Mouse (Mus musculus): ENCODE data around the gene Ipo11. TPM values are rescaled to one million over a fixed set of nuclear protein-coding genes. Genes with fewer than 3 reads are reported as not detected.

Gene Ipo11
- polyA plus RNA-seq, 1 experiment from 2014 or later, result 65.9 TPM

GRCm38 (mm10) chr13:106835844-106836526 is 100.8 kb downstream of the Ipo11 start:
- Histone ChIP-seq H3K4me2 (peak overlapping the region; percentile 44), H3K36me3 (peaks cover 24% of the 10 kb centered on the region), H3K4me1 (peaks cover 10% of the 10 kb centered on the region), H3K27me3 (replicated peaks) (no peaks in the 10 kb centered on the region), H3K9ac (peak overlapping the region; percentile 27; the same call in 1 of the 2 replicates), H3K4me3 (peak overlapping the region; percentile 32), H3K9me3 (replicated peaks) (no peaks in the 10 kb centered on the region), H3K27ac (peak overlapping the region; percentile 40)
- WGBS (ENCODE audit: insufficient replicate concordance), result 20% methylated on average over 15 of the region's 15 CpGs
- peak; percentile 66 for ATAC-seq

DNA sequence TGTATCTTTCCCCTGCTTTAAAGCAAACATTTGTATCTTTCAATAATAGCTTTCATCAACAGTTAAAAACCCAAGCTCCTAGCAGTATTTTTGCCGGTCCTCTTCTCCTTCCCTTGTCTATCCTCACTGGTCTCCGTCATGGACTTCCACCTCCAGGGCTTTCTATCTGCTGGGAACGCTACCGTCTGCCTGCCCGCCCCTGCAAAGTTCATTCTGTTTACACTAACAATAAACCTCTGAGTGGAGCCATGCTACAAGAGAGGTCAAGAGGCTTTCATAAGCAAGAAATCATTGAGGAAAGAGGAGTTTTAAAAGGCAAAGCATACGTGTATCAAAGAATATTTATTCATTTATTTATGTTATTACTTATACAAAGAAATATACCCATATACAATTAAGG is 106.7 kb downstream of the Ipo11 start:
- peaks cover 24% of the 10 kb centered on the region for H3K36me3 ChIP-seq
- no peak overlapping the region for H3K4me2 ChIP-seq
- H3K4me1 ChIP-seq, result peaks cover 14% of the 10 kb centered on the region
- no peaks in the 10 kb centered on the region for H3K9me3 ChIP-seq (replicated peaks)
- no peak overlapping the region for H3K4me3 ChIP-seq
- ATAC-seq, result 0 out of 2 replicates have a peak, but pooled peaks have one; percentile 27
- H3K27me3 ChIP-seq (replicated peaks), result no peaks in the 10 kb centered on the region
- 73% methylated on average over 6 of the region's 6 CpGs for WGBS (ENCODE audit: insufficient replicate concordance)
- H3K27ac ChIP-seq, result no peak overlapping the region
- no peak overlapping the region for H3K9ac ChIP-seq

DNA sequence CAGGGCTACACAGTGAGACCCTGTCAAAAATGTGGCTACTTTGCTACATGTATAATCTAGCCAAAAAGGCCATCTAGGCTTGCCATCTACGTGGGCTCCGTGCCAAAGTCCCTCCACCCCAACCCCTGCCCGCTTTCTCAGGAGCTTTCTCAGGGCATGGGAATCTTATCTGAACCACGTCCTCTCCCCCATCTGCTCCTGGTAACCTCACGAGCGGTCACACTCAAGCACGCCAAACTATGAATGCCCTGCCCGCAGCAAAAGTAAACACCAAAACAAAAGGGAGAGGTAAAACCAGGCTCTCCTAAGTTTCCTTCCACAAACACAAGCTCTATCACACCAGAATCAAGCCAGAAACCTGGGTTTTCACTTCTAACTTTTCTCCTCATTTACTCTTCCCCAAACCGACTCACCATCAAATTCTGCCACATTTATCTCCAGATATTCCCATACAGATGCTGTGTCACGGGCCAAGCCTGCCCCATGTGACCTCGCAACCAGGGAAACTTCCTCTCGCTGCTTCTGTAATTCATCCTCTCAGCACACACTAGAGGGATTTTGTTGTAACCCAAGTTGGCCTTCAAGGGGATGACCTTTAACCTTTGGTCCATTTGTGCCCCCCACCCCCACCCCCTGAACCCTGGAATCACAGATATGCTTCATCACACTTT is 107.3 kb downstream of the Ipo11 start:
- Histone ChIP-seq H3K4me2 (no peak overlapping the region), H3K4me1 (peaks cover 14% of the 10 kb centered on the region), H3K9ac (no peak overlapping the region), H3K27ac (no peak overlapping the region), H3K4me3 (no peak overlapping the region), H3K9me3 (replicated peaks) (no peaks in the 10 kb centered on the region), H3K36me3 (peaks cover 23% of the 10 kb centered on the region), H3K27me3 (replicated peaks) (no peaks in the 10 kb centered on the region)
- 52% methylated on average over 12 of the region's 12 CpGs for WGBS (ENCODE audit: insufficient replicate concordance)
- ATAC-seq, result no peak

DNA sequence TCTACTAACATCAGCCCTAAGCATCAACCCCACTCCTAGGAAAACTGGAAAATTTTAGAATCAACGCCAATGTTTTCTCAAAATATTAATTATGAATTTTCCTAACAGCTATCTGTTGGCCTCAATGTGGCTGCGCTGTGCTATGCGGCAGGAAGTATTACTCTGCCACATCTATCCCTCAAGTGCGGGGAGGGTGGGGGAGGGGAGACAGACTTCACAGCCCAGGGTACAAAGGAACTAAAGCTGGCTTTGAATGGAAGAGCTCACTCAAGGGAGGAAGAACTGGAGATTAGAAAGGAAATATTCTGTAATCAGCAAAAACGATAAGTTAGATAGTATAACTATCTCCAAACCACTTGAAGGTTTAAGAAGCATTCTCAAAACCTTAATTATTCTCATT is 111.1 kb downstream of the Ipo11 start:
- no peak overlapping the region for H3K4me3 ChIP-seq
- H3K4me2 ChIP-seq, result no peak overlapping the region
- H3K9me3 ChIP-seq (replicated peaks), result no peaks in the 10 kb centered on the region
- peaks cover 18% of the 10 kb centered on the region for H3K36me3 ChIP-seq
- H3K9ac ChIP-seq, result no peak overlapping the region
- H3K4me1 ChIP-seq, result peaks cover 14% of the 10 kb centered on the region
- no peak overlapping the region for H3K27ac ChIP-seq
- ATAC-seq, result no peak
- WGBS (ENCODE audit: insufficient replicate concordance), result 41% methylated on average over 5 of the region's 5 CpGs
- H3K27me3 ChIP-seq (replicated peaks), result no peaks in the 10 kb centered on the region

DNA sequence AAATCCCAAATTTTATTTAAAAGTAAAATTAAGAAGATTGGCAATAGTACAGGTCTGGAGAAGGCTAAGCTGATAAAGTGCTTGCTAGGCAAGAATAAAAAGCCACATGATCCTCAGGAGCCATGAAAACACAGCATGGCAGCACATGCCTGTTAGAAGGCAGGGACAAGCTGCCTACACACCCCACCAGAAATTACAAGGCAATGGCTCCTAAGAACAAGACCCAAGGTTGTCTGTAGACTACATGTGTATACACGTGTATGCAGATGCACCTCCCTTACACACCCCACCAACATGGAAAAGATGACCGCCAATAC is 112.9 kb downstream of the Ipo11 start:
- Histone ChIP-seq H3K27me3 (replicated peaks) (no peaks in the 10 kb centered on the region), H3K9ac (no peak overlapping the region), H3K4me3 (no peak overlapping the region), H3K4me2 (no peak overlapping the region), H3K36me3 (peaks cover 34% of the 10 kb centered on the region), H3K4me1 (no peaks in the 10 kb centered on the region; the same call in none of the 2 replicates), H3K9me3 (replicated peaks) (no peaks in the 10 kb centered on the region), H3K27ac (no peak overlapping the region)
- WGBS (ENCODE audit: insufficient replicate concordance), result 81% methylated on average over 2 of the region's 2 CpGs
- ATAC-seq, result no peak

GRCm38 (mm10) chr13:106823121-106823874 is 113.5 kb downstream of the Ipo11 start:
- peaks cover 36% of the 10 kb centered on the region for H3K36me3 ChIP-seq
- no peak for ATAC-seq
- no peak overlapping the region for H3K4me3 ChIP-seq
- H3K9ac ChIP-seq, result no peak overlapping the region
- no peaks in the 10 kb centered on the region; the same call in none of the 2 replicates for H3K4me1 ChIP-seq
- no peak overlapping the region for H3K4me2 ChIP-seq
- H3K27ac ChIP-seq, result no peak overlapping the region
- H3K27me3 ChIP-seq (replicated peaks), result no peaks in the 10 kb centered on the region
- H3K9me3 ChIP-seq (replicated peaks), result no peaks in the 10 kb centered on the region
- 88% methylated on average over 12 of the region's 12 CpGs for WGBS (ENCODE audit: insufficient replicate concordance)

- no peaks in the 10 kb centered on the region for H3K27me3 ChIP-seq (replicated peaks)
- ATAC-seq, result no peak
- peaks cover 39% of the 10 kb centered on the region for H3K36me3 ChIP-seq
- 90% methylated on average over 2 of the region's 2 CpGs for WGBS (ENCODE audit: insufficient replicate concordance)
- no peaks in the 10 kb centered on the region for H3K4me1 ChIP-seq
- no peaks in the 10 kb centered on the region for H3K9me3 ChIP-seq (replicated peaks)
- no peak overlapping the region for H3K4me3 ChIP-seq
- H3K27ac ChIP-seq, result no peak overlapping the region
- H3K9ac ChIP-seq, result no peak overlapping the region
- H3K4me2 ChIP-seq, result no peak overlapping the region
These were observed 116.6 kb downstream of the Ipo11 start for GRCm38 (mm10) chr13:106820149-106820548.

- 88% methylated on average over 4 of the region's 4 CpGs for WGBS (ENCODE audit: insufficient replicate concordance)
- no peak overlapping the region for H3K9ac ChIP-seq
- no peaks in the 10 kb centered on the region for H3K27me3 ChIP-seq (replicated peaks)
- peaks cover 40% of the 10 kb centered on the region for H3K36me3 ChIP-seq
- H3K4me3 ChIP-seq, result no peak overlapping the region
- H3K9me3 ChIP-seq (replicated peaks), result no peaks in the 10 kb centered on the region
- H3K4me2 ChIP-seq, result no peak overlapping the region
- no peak for ATAC-seq
- H3K27ac ChIP-seq, result no peak overlapping the region
- H3K4me1 ChIP-seq, result no peaks in the 10 kb centered on the region
These were observed 117.0 kb downstream of the Ipo11 start for GRCm38 (mm10) chr13:106819749-106820148.

GRCm38 (mm10) chr13:106817066-106817465 is 119.7 kb downstream of the Ipo11 start:
- H3K4me3 ChIP-seq, result no peak overlapping the region
- no peaks in the 10 kb centered on the region for H3K9me3 ChIP-seq (replicated peaks)
- no peak overlapping the region for H3K4me2 ChIP-seq
- 88% methylated on average over 5 of the region's 5 CpGs for WGBS (ENCODE audit: insufficient replicate concordance)
- H3K27me3 ChIP-seq (replicated peaks), result no peaks in the 10 kb centered on the region
- no peak overlapping the region for H3K9ac ChIP-seq
- no peaks in the 10 kb centered on the region for H3K4me1 ChIP-seq
- no peak for ATAC-seq
- H3K36me3 ChIP-seq, result peaks cover 46% of the 10 kb centered on the region
- H3K27ac ChIP-seq, result no peak overlapping the region

DNA sequence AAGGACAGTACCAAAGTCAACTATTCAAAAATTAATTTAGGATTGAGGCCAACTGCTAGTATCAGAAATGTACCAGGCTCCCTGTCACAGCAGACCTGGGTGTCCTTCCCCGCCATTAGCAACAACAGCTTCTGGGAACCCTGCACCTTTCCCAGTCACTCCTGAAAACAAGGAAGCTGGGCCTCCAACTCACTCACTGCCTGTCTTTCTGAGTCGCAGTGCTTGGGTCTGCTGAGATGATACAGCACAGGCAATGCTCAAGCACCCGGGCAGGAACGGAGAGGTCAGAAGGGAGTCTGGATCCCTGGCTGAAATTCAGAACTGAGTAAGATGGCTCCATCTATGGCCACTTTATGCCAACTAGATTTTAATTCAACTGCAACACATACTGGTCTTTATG is 123.2 kb downstream of the Ipo11 start:
- no peak overlapping the region for H3K4me3 ChIP-seq
- no peaks in the 10 kb centered on the region for H3K27me3 ChIP-seq (replicated peaks)
- H3K27ac ChIP-seq, result no peak overlapping the region
- H3K36me3 ChIP-seq, result peaks cover 51% of the 10 kb centered on the region
- no peaks in the 10 kb centered on the region for H3K9me3 ChIP-seq (replicated peaks)
- no peak for ATAC-seq
- H3K9ac ChIP-seq, result no peak overlapping the region; the same call in 1 of the 2 replicates
- 46% methylated on average over 4 of the region's 4 CpGs for WGBS (ENCODE audit: insufficient replicate concordance)
- H3K4me2 ChIP-seq, result no peak overlapping the region
- no peaks in the 10 kb centered on the region for H3K4me1 ChIP-seq

GRCm38 (mm10) chr13:106813087-106813486 is 123.7 kb downstream of the Ipo11 start:
- no peak for ATAC-seq
- peaks cover 51% of the 10 kb centered on the region for H3K36me3 ChIP-seq
- H3K9me3 ChIP-seq (replicated peaks), result no peaks in the 10 kb centered on the region
- no peak overlapping the region for H3K4me2 ChIP-seq
- H3K27me3 ChIP-seq (replicated peaks), result no peaks in the 10 kb centered on the region
- no peaks in the 10 kb centered on the region for H3K4me1 ChIP-seq
- no peak overlapping the region for H3K9ac ChIP-seq
- 50% methylated on average over 9 of the region's 9 CpGs for WGBS (ENCODE audit: insufficient replicate concordance)
- no peak overlapping the region for H3K4me3 ChIP-seq
- no peak overlapping the region for H3K27ac ChIP-seq

GRCm38 (mm10) chr13:106810156-106810555 is 126.6 kb downstream of the Ipo11 start:
- peaks cover 51% of the 10 kb centered on the region for H3K36me3 ChIP-seq
- no peaks in the 10 kb centered on the region for H3K9me3 ChIP-seq (replicated peaks)
- no peak for ATAC-seq
- no peak overlapping the region for H3K4me2 ChIP-seq
- 84% methylated on average over 7 of the region's 7 CpGs for WGBS (ENCODE audit: insufficient replicate concordance)
- no peaks in the 10 kb centered on the region for H3K27me3 ChIP-seq (replicated peaks)
- H3K27ac ChIP-seq, result no peak overlapping the region
- no peaks in the 10 kb centered on the region for H3K4me1 ChIP-seq
- no peak overlapping the region for H3K9ac ChIP-seq
- H3K4me3 ChIP-seq, result no peak overlapping the region
